Mouse (Mus musculus) right cerebral cortex, adult 2 months (tissue): ENCODE measurements around the gene Tas2r116.

Experiments used
- DNase-seq, 2 experiments: peaks; one replicate each; pipeline ENCODE4 v3.0.0; 2021 to 2022; ENCODE audit warnings: low spot score in 2 of 2

Gene Tas2r116

DNA sequence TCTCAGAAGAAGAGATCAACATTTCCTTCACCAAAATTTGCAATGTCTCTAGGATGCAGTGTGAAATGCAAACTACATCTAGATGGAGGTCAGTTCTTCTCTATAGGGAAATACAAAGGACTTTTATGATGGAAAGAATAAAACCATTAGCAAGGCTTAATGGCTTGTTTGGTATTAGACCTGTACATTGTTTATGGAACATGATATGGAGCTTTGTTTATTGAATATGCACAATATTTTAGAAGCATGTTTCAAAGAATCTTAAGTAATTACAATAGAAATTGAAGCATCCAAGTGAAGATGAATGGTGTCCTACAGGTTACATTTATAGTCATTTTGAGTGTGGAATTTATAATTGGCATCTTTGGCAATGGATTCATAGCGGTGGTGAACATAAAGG, at the start of gene Tas2r116:
Tas2r116 (plus strand) TSS at position 301 of the 400 bp plus-strand sequence.
- no peak for DNase-seq

DNA sequence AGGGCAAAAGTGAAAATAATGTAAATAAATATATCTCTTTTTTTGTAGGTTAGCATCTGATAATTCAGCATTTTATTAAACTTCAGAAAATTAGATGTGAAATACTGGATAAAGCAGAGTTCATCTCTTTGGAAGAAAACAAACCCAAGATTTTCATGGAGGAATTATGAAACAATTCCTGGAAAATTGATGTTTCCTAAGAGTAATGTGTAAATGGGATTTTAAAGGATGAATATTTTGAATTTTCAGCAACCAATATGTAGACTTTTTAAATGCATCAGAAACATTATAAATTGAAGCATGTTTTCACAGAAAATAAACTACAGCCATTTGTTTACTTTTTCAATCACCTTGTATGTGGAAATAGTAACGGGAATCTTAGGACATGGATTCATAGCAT, 8.4 kb upstream of the Tas2r116 start, which contains the start of gene Tas2r123:
Tas2r123 (plus strand) TSS at position 301 of the 400 bp plus-strand sequence.
- DNase-seq, result no peak

DNA sequence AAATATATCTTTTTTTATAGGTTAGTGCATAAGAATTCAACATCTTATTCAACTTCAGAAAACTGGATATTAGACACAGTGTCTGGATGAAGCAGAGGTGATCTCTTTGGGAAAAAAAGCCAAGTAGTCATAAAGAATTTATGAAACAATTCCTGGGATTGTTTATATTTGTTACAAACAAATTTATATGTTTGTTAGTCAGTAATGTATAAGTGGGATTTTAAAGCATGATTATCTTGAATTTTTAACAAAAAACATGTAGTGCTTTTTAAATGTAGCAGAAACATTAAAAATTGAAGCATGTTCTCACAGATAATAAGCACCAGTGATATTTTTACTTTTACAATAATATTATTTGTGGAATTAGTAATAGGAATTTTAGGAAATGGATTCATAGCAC, 12.5 kb downstream of the Tas2r116 start, which contains the start of gene Tas2r110:
Tas2r110 (plus strand) TSS at position 301 of the 400 bp plus-strand sequence.
- DNase-seq, result no peak

DNA sequence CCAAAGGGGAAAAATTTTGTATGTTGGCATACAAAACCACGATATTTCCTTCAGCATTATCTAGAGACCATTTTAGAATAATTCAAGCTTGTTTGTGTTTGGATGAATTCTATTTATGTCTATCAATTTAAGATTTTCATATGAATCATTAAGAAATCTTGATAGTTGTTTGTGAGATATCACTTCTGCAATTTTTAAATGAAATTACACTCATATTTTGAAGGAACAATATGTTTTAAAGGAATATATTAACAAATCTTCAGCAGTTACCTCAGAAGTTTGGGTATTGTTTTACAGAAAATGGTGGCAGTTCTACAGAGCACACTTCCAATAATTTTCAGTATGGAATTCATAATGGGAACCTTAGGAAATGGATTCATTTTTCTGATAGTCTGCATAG, 37.5 kb downstream of the Tas2r116 start, which contains the start of gene Tas2r113:
Tas2r113 (plus strand) TSS at position 301 of the 400 bp plus-strand sequence.
- DNase-seq, result no peak
